Mouse (Mus musculus) megakaryocyte progenitor cell, adult 5-6 weeks (primary cell): Measurements from ENCODE around the gene Rapgef5. TPM values are rescaled to one million over a fixed set of nuclear protein-coding genes. Genes with fewer than 3 reads are reported as not detected.

Source experiments
- ATAC-seq: replicated peaks from 2 replicates; pipeline ENCODE4 v1.8.0; 2016; ENCODE audit warnings: mild to moderate bottlenecking, moderate TSS enrichment, inconsistent platforms; ENCODE audit not compliant: poor library complexity
- total RNA-seq, 2 experiments: library from RNA; stranded (forward) in 1 of 2; stranded (reverse) in 1 of 2; fragments of 157-497, 149-512 nt in 1 of 2; fragments of 200-1000 nt in 1 of 2; gene quantifications; 2 replicates each; pipeline versions ENCODE4 v1.2.3 to v1.2.4; 2015 to 2017

Rapgef5 gene
- total RNA-seq, 2 experiments from 2014 or later, result 3.6 to 4.9 TPM

DNA sequence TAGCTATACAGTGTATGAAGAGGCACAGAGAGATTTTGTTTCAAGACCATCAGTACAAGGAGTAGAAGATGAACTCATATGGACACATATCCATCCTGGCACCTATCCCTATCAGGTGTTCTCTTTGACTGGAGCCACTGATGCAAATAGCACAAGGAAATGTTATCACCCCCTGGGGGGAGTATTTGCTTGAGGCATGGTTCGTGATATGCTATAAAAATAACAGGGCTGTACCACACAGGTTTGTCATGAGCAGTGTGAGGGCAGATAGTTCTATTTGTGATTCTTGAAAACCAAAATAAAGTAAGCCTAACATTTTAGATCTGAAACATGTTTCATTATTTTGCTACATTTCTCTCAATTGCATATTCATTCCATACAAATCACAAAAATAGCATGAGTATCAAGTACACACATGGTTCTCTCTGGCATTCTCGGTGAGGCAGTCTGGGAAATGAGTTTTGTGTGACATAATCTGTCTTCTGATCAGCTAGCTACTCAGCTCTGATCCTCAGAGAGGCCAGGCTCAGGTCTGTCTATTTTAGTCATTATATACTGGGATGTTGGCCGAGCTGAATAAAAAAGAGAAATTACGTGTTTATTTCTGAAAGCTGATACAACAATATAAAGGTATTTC lies 12.3 kb downstream of the Rapgef5 start:
- ATAC-seq, result no peak

DNA sequence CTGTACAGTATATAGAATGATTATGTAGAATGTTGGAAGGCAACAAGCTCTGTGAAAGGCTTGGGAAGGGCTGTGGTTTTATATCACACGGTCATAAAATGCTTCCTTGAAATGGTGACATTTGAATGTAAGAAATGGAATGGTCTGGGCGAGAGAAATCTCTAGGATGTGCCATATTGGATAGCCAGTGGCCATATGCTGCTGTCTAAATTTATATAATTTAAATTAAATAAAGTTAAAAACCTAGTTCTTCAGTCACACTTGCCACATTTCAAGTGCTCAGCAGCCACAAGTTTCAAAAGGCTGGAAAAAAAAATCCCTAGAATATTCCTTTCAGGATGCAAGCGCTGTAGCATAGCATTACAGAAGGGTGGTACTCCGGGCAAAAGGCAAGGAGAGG lies 14.8 kb downstream of the Rapgef5 start:
- no peak for ATAC-seq

DNA sequence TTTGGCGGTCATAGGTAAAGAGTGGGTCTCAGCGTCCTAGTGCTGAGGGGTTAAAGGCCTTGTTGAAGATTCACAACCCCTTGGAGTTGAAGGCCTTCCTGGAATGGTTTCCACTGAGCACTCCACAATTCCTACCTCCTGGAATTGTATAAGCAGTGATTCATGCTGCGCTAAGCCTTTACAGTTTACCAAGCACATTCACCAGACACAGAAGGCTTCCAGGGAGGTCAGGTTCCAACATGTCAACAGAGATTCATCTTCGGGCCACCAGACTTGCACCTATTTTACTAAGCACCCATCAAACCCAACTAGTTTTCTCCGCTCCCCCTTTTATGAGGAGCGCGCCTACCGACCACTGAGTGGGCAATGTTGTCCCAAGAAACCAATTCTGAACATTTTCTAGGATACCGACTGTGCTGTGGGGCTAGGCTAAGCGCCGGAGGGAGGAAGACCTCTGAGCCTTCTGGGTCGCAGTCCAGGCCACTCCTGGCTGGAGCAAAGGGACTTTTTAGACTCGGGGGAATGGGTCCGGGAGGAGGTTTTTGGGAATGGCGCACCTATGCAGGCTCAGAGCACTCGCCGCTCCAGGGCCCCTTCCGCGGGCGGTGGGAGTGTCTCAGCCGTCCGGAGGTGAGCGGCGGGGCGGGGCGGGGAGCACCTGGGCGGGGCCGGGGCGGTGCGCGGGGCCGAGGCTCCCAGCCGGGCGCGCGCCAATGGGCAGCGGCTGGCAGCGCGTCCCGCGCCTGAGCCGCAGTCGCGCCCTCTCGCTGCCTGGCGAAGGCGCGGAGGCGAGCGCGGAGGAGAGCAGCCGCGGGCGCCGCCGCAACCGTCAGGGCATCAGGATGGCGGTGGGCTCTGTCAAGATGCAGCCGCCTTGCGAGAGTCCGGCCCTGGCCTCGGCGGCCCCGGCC lies 17.2 kb downstream of the Rapgef5 start:
- ATAC-seq, result peak; percentile 72

DNA sequence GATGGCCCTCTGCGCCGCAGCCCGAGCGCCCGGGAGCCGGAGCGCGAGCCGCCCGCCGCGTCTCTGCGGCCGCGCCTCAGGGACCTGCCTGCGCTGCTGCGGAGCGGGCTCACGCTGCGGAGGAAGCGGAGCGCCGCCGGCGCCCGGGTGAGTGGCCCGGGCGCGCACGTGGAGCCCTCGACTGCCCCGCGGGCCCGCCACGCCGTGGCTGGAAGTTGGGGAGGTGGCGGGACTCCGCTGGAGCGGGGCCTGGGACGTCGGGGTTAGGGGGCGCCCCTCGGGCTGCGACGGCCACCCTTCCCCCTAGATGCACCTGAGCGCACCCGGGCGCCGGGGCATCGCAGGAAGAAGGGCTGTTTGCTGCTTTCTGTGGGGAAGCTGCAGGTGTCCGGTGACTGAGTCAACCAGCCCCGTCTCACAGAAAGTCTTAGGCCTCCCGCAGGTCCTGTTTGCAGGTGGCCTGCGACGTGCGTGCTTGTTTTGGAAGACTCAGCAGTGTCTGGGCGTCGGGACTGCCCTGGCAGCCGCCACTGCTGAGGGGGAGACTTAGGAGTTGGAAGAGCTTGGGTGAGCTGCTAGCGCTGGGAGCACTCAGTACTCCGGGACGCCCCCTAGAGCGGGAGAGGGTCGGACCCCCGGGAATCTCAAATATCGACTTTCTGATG lies 17.9 kb downstream of the Rapgef5 start:
- ATAC-seq, result peak; percentile 43

DNA sequence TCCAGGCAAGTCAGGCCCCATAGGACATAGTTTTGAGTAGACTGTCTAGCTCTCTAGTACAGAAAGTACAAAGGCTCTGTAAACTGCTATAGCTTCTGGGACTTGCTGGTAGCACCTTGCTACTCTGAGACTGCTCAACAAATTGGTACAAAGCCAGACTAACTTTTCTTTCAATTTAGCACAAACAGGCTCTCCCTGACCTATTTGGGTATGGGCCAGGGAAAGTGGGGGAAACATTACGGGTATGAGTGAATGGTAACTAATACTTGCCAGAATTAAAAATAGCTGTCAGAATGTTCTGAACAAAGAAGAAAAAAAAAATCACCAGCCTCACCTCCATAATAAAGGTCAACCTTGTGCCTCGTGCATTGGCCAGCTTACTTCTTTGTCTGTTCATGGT lies 24.1 kb downstream of the Rapgef5 start:
- no peak for ATAC-seq

DNA sequence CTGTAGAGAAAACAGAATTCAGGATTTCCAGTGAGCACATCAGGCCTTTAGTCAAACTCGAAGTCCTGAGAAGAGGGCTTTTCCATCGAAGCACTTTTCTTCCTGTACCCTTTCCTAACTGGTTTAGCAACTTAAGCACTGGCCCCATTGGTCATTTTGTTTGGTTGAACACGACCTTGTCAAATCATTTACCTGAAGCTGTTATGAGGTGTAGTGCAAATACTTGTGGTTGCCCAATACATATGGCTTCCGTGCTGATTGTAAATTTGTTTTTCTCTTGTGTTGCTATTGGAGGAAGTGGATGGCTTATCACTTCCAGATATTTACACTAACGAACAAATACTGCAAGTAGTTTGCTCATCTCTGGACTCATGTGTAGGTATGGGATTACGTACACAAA lies 29.0 kb downstream of the Rapgef5 start:
- no peak for ATAC-seq

DNA sequence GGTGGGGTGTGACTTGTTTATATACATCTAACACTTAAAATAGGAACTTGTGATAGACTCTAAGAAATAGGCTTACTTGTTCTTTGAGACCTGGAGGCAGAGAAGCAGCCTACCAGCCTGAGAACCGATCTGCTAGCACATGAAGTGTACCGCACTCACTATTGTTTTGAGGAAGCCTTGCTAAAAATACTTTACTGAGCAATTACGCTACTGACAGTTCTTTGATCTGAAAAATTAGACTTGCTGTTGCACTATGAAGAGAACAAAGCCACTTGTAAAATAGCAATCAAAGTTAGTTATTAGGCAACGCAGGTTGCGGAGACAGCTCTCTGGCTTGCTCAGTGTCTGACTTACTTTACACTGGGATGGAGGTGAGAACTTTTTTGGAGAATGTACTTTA lies 37.1 kb downstream of the Rapgef5 start:
- ATAC-seq, result no peak

DNA sequence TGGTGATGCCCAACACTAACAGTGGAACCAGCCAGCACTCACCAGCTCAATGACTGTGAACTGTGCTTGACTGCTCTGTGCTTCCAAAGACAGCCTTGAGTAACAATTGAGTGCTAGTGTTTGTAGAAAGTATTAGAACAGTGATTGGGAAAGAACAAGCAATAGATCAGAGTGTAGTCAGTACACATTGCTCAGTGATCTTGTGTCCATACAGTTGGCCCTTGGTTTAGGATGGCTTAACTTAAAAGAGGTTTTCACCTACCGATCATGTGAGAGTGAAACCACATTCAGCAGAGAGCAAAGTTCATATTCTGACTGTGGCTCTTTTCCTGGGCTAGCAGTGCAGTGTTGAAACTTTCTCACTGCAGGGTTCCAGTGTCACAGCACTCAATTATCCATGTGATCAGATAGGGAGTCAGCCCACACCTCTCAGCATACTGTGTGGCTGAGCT lies 38.4 kb downstream of the Rapgef5 start:
- ATAC-seq, result no peak

DNA sequence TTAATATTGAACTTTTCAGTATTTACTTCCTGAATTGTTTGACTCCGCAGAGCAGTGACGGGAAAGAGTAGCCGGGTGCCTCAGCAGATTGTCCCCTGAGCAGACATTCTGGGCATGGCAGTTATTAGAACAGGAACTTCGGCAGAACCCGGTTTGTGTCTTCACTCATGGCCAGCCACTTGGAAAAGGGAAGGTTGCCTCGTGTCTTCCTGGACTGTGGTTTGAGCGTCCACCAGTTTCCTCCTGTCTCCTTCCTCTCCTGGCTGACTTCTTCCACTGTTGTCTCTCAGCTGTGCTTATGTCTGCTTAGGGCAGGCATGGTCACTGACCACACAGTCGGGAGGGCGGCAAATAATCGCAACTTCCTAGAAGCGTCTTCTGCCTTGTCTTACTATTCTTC lies 44.2 kb downstream of the Rapgef5 start:
- peak; percentile 96 for ATAC-seq

DNA sequence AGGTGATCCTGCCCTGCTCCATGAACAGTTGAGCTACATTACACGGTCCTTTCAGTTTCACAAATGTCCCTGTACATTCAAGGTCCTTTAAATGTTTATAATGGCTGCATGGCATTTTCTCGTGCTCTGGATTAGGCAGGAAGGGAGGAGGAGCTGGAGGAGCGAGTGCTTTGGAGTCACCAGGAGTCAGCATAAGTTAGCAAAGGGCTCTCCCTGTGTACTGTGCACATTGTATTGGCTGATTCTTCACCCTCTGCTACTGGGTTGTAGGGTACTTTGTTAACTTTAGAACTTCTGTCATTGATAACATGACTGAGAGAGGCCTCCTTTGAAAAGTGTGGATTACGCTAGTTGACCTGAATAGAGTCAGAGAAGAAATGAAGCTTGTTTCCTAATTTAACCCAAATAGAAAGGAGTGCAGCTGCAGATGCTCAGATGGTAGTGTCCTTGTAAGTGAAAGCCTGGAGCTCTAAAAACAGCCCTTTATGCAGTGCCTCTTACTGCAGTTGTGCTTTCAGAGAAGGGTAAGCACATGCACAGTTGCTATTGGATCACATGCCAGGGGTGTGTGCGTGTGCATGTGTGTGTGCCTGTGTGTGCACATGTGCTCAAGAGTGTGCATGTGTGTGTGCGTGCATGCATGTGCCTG lies 45.3 kb downstream of the Rapgef5 start:
- ATAC-seq, result no peak

DNA sequence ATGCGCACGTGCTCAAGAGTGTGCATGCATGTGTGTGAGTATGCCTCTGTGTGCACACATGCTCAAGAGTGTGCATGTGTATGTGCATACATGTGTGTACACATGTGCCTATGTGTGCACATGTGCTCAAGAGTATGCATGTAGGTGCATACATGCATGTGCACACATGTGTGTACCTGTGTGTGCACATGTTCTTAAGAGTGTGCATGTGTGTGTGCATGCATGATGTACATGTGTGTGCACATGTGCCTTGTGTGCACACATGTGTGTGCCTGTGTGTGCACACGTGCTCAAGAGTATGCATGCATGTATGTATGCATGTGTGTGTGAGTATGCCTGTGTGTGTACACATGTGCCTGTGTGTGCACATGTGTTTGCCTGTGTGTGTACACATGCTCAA lies 45.8 kb downstream of the Rapgef5 start:
- ATAC-seq, result no peak

DNA sequence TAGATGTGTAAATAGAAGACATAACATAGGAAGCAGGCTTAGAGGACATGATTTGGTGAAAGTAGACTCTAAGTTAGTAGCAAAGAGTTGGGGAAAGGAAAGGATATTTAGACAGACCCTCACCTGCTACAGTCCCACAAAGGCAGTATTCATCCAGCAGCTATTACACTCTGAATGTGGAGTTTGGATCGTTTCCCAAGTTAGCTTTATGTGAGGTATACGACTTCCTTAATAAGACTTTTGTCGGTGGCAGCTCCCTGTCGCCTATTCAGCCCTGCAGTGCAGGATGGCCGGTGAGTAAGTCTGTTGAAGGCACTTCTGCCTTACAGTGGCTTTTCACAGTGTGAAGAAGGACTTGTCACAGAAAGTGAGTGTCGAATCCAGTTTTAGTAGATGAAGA lies 47.6 kb downstream of the Rapgef5 start:
- no peak for ATAC-seq

DNA sequence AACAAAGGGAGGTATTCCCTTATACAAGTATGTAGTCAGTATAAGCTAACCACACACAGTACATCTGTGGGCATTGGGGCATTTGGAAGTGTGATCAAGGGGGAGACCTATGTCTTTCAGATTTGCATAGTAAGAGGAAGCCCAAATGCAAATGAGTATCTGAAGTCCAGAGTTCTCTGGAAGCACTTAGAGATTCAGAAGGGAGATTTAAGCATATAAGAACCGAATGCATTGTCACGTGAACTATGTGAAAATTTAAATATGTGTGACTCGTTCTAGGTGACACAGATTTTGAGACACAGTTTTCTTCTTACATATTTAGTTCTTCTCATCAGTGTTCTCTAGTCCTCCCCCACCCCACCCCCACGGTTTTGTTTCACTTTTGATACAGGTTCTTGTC lies 50.0 kb downstream of the Rapgef5 start:
- no peak for ATAC-seq

DNA sequence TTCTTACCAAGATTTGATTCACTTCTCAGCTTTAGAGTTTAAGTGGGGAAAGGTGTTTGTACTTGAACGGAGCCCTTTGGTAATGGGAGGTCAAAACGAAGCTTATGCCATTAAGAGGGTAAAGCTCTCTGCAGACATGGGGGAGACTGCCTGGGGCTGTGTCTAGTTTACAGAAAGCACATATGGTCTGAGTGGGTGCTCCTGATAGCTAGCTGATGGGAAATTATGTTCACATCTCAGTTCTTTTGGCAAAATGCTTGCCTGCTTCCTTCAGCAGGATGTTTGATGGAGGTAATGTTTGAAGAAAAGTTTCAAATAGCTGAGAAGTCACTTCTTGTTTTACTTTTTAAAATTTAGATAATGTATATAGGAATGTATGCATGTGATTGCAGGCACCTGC lies 53.4 kb downstream of the Rapgef5 start:
- 0 out of 2 replicates have a peak, but pooled peaks have one; percentile 39 for ATAC-seq

DNA sequence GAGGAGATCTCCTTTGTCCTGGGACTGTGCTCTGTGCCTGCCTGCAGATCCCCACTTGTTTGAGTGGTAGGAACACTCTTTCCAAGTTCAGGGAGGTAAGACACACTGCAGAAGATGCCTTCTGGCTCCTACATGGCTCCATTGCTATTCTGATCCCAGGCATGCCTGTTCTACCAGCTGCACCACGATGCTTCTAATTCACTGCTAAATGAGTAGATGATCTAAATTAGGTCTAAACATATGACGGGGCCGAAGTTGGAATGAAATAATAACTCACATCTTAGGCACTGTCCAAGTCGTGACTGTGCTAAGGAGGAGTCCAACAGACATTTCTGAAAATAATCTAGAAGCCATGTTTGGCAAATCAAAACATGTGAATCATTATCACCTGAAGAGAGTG lies 68.0 kb downstream of the Rapgef5 start:
- ATAC-seq, result no peak

DNA sequence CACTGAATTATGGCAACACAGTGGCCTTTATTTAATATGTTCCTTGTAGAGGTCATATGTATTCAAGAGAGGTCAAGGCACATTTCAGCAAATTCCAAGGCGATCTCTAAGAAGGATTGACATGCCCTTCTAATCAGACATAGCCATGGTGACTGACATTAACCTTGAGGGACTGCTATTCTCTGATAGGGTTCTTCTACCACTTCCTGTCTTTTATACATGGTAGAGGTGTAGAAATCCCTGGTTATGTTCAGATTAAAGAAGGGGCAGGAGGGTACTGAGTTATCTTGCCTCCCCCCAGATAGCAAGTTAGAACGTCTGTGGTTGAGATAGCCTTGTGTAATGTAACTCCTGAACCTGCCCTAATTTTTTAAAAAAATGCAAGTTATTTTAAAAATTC lies 69.1 kb downstream of the Rapgef5 start:
- peak; percentile 45 for ATAC-seq

DNA sequence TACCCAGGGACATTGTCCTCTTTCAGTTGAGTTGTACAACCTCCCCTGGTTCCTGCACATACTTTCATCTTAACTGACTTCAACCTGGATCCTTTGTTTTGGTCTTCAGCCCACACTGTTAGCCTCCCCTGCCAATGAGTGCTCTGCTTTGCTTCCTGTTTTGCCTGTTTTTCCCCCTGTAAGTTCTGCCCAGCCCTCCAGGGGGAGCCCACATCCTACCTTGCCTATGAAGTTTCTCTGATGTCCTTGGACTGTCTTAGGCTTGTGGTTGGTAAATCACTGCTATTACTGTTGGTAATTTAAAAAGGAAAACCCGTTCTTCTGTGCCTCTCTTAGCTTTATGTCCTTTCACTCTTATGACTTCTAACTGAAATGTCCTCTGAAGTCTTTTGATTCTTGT lies 69.8 kb downstream of the Rapgef5 start:
- ATAC-seq, result peak; percentile 99

DNA sequence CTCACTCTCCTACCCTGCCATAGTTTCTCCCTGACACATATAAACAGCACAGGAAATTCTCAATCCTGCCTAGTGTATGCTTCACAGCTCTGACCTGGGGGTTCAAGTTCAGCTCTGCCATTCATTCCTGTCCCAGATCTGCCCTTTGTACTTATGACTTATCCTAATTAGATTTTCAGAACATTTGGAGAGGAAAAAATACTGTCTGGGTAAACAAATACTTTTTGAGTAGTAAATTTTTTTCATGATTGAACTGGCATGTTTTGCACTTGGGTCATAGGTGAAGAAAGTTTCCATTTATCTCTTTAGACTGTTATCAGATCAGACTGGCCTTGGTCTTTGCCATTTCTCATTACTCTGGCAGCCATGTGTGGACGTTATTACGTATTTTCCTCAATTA lies 72.9 kb downstream of the Rapgef5 start:
- no peak for ATAC-seq

DNA sequence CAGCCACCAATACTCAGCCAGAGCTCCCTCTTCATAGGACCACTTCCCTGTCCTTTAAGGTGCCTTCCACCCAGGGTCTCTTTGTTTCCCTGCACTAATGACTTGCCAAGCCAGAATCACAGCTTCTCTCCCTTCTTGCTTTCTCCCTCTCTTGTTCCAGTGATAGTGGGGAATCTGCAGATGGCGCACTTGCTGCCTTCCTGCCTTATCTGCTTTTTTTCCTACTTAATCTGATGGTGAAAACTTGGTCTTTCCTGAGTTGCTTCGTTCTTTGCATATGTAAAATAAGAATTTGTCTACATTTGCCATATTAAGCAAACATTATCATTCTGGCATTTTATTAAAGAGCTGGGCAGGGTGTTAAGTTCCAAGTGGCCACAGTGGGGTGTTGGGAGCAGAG lies 75.7 kb downstream of the Rapgef5 start:
- no peak for ATAC-seq

DNA sequence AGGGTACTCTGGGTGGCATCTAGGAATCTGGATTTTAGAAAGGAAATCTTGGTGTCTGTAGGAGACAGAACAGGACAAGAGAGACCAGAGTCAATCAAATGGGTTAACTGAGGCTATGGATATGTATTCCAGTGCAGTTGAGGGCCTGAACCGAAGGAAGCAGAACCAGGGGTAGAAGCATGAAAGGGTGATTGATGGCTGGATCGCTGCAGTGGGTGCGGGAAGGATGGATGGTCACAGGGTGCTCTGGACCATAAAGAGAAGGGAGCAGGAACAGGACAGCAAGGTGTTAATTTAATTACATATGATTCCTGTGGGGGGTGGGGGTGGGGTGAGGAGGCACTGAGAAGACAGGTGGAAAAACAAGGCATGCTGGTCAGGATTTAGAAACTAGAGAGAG lies 76.3 kb downstream of the Rapgef5 start:
- ATAC-seq, result no peak

DNA sequence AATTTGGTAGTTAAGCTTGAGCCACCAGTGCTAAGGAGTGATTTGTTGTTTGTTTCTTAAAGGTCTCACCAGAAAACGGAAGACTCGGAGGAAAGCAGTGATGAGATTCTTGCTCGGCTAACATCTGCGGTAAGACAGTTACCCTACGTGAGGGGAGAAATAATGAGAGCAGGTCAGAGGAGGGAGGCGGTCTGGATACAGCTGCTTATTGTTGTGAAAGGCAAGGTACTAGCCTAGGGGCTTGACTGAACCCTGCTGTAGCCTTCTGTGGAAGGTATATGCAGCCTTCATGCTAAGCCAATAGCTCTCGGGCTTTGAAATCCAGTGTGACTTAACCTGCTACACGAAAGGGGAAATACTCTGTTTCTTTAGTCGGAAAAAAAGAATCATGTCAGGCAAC lies 78.9 kb downstream of the Rapgef5 start:
- ATAC-seq, result no peak
